ENCODE assay signal across 31 mouse cellular contexts in genomic region chrX:100508164-100508563, GRCm38 (mm10). TPM values are rescaled to one million over a fixed set of nuclear protein-coding genes. Genes with fewer than 3 reads are reported as not detected.
DNase-seq lines count a peak whose midpoint lies in the region; TF ChIP-seq lines count a peak whose summit lies in the region.
"Had no signal": no experiment of that assay in that cellular context is flagged by ENCODE, and none has a peak within 500 bp of the region (broad histone marks: within the 10 kb centered on the region; RNA-seq: fewer than 3 reads in every experiment).

No protein-coding gene starts in this region.

- TF ChIP-seq RAD21 in CH12.LX (IDR thresholded peaks at IDR 0.05; ENCODE audit: low read depth, low read length): no peak

- no peak for TF ChIP-seq POLR2A in kidney, adult 2 months (IDR thresholded peaks at IDR 0.05; ENCODE audit: low read depth, low read length)
- TF ChIP-seq POLR2A in CH12.LX (IDR thresholded peaks at IDR 0.05; ENCODE audit: low read depth, low read length): no peak

- H3K4me1 ChIP-seq in kidney, adult 2 months (ENCODE audit: control insufficient read depth, insufficient read depth, low read length): no peaks in the 10 kb centered on the region
- peaks cover 3 to 43% of the 10 kb centered on the region in 2 experiments; a peak in 3 of 4 replicates for H3K4me1 ChIP-seq in CH12.LX (ENCODE audit: control insufficient read depth in 1 of 2, insufficient read depth in 2 of 2)
- H3K4me1 ChIP-seq: hindbrain, embryonic 10.5 days; hindbrain, embryonic 13.5 days; intestine, embryonic 15.5 days had no signal

- in situ Hi-C loops in CH12.LX (cut with MboI; ENCODE audit: low pct_ligation_motif_present, low pct_unique_long_range_greater_than_20kb, low sequenced_read_pairs): no loop called here

- TF ChIP-seq EP300 in CH12.LX (IDR thresholded peaks at IDR 0.05; ENCODE audit: low read length): peak; percentile 69

- no peak overlapping the region for H3K4me2 ChIP-seq in CH12.LX (ENCODE audit: insufficient read depth, low read depth, poor library complexity, severe bottlenecking)
- H3K4me2 ChIP-seq: heart, embryonic 11.5 days; hindbrain, embryonic 13.5 days; intestine, embryonic 15.5 days had no signal

- no peak overlapping the region for H3K9ac ChIP-seq in CH12.LX (ENCODE audit: insufficient read depth, low read depth)
- H3K9ac ChIP-seq: forebrain, postnatal 0 days; hindbrain, embryonic 13.5 days; intestine, embryonic 15.5 days had no signal

- H3K27me3 ChIP-seq in kidney, adult 2 months (replicated peaks; ENCODE audit: control insufficient read depth, insufficient read depth, low read length): no peaks in the 10 kb centered on the region
- no peaks in the 10 kb centered on the region for H3K27me3 ChIP-seq in CH12.LX (replicated peaks)
- H3K27me3 ChIP-seq: hindbrain, embryonic 13.5 days; intestine, embryonic 15.5 days had no signal

- dilution Hi-C loops in CH12.LX (cut with MboI; ENCODE audit: extremely low pct_ligation_motif_present, extremely low pct_unique_long_range_greater_than_20kb, low sequenced_read_pairs): no loop called here

- WGBS in kidney, adult 2 months: 94% methylated on average over 4 of the region's 4 CpGs
- WGBS in macrophage (ENCODE audit: missing documents): 71% methylated on average over 3 of the region's 4 CpGs

- H3K79me2 ChIP-seq in CH12.LX (replicated peaks; ENCODE audit: control insufficient read depth, extremely low read depth, insufficient read depth, poor library complexity, severe bottlenecking) (no peaks in the 10 kb centered on the region), macrophage (ENCODE audit: inconsistent target) (no peaks in the 10 kb centered on the region)

- no peaks in the 10 kb centered on the region for H3K36me3 ChIP-seq in kidney, adult 2 months (ENCODE audit: control insufficient read depth, insufficient read depth, low read length)
- H3K36me3 ChIP-seq in CH12.LX (replicated peaks in 1 of 2; ENCODE audit: control insufficient read depth in 1 of 2, insufficient read depth in 1 of 2, low read length in 1 of 2) (peaks cover 5 to 29% of the 10 kb centered on the region in 2 experiments), macrophage (ENCODE audit: inconsistent target) (no peaks in the 10 kb centered on the region)
- H3K36me3 ChIP-seq: intestine, embryonic 15.5 days had no signal

- H3K9me3 ChIP-seq in CH12.LX (replicated peaks; ENCODE audit: low read length): no peaks in the 10 kb centered on the region
- H3K9me3 ChIP-seq: hindbrain, embryonic 10.5 days; hindbrain, embryonic 13.5 days; intestine, embryonic 15.5 days had no signal

- no peak overlapping the region for H3K27ac ChIP-seq in kidney, adult 2 months (ENCODE audit: insufficient read depth, low read depth, low read length)
- H3K27ac ChIP-seq in CH12.LX (ENCODE audit: insufficient read depth, low read depth) (no peak overlapping the region), macrophage (0 out of 2 replicates have a peak overlapping the region, but pooled peaks have one; percentile 10)
- H3K27ac ChIP-seq: heart, adult 2 months; hindbrain, embryonic 10.5 days; hindbrain, embryonic 13.5 days; intestine, embryonic 15.5 days had no signal

- DNase-seq in kidney, adult 2 months: peak; percentile 3
- no peak for DNase-seq in kidney, postnatal 14 days
- DNase-seq in CH12.LX (ENCODE audit: extremely low read depth): peak; percentile 69
- DNase-seq in cerebellum, adult 11-12 months: no peak
- DNase-seq in right cerebral cortex, postnatal 10 days (ENCODE audit: low spot score in 2 of 2): no peak
- no peak for DNase-seq in frontal cortex, postnatal 25 days (ENCODE audit: low spot score in 2 of 2)
- DNase-seq: adrenal gland, postnatal 10 days; adrenal gland, postnatal 36 days; cerebellum, adult 8-10 months; cerebellum, postnatal 10 days; cerebellum, postnatal 36 days; forebrain, postnatal 0 days; gastrocnemius, postnatal 25 days; heart, adult 2 months; heart, postnatal 36 days had no signal

- no peak overlapping the region for H3K4me3 ChIP-seq in kidney, adult 2 months (ENCODE audit: insufficient read depth, low read depth, low read length)
- no peak overlapping the region for H3K4me3 ChIP-seq in CH12.LX (replicated peaks in 1 of 3; ENCODE audit: low read depth in 2 of 3, low read length in 2 of 3, poor library complexity in 1 of 3)
- H3K4me3 ChIP-seq in macrophage (ENCODE audit: inconsistent target): no peak overlapping the region
- H3K4me3 ChIP-seq: heart, adult 2 months; hindbrain, embryonic 10.5 days; hindbrain, embryonic 13.5 days; intestine, embryonic 15.5 days had no signal

- no peak for TF ChIP-seq CTCF in kidney, adult 2 months (conservative IDR thresholded peaks at IDR 0.05; ENCODE audit: insufficient read depth, insufficient read length, low read depth, low read length)
- TF ChIP-seq CTCF in CH12.LX (conservative IDR thresholded peaks at IDR 0.05 in 1 of 2, IDR thresholded peaks at IDR 0.05 in 1 of 2; ENCODE audit: low read depth in 2 of 2, low read length in 2 of 2): no peak

TF ChIP-seq in CH12.LX, 34 proteins besides CTCF, POLR2A, EP300 and RAD21:
- TF ChIP-seq ZKSCAN1 (IDR thresholded peaks at IDR 0.05; ENCODE audit: borderline replicate concordance, low read depth, low read length) (no peak), KAT2A (IDR thresholded peaks at IDR 0.05; ENCODE audit: insufficient replicate concordance, low read length) (no peak), POLR2AphosphoS2 (IDR thresholded peaks at IDR 0.05; ENCODE audit: low read depth, low read length) (no peak), JUND (conservative IDR thresholded peaks at IDR 0.05; ENCODE audit: low read depth, low read length) (0 out of 2 replicates have a peak, but pooled peaks have one; percentile 26), ETS1 (conservative IDR thresholded peaks at IDR 0.05; ENCODE audit: low read depth, low read length) (peak; percentile 46; the same call in 1 of the 2 replicates), BHLHE40 (IDR thresholded peaks at IDR 0.05; ENCODE audit: low read depth, low read length) (0 out of 2 replicates have a peak, but pooled peaks have one; percentile 17), E2F4 (IDR thresholded peaks at IDR 0.05; ENCODE audit: insufficient replicate concordance, low read depth, low read length) (no peak), ELF1 (IDR thresholded peaks at IDR 0.05; ENCODE audit: low read depth, low read length) (no peak), UBTF (IDR thresholded peaks at IDR 0.05; ENCODE audit: low read depth, low read length) (no peak), ZC3H11A (IDR thresholded peaks at IDR 0.05; ENCODE audit: low read depth, low read length) (no peak), RCOR1 (conservative IDR thresholded peaks at IDR 0.05; ENCODE audit: low read depth, low read length) (no peak), IRF4 (IDR thresholded peaks at IDR 0.05; ENCODE audit: low read depth, low read length) (peak; percentile 86), MXI1 (IDR thresholded peaks at IDR 0.05; ENCODE audit: low read depth, low read length) (no peak), NELFE (IDR thresholded peaks at IDR 0.05; ENCODE audit: low read depth, low read length) (no peak), MAFK (IDR thresholded peaks at IDR 0.05; ENCODE audit: insufficient replicate concordance, low read length) (peak; percentile 41; the same call in 1 of the 2 replicates), MEF2A (IDR thresholded peaks at IDR 0.05; ENCODE audit: borderline replicate concordance, low read depth, low read length) (peak; percentile 62; the same call in 1 of the 2 replicates), SIN3A (IDR thresholded peaks at IDR 0.05; ENCODE audit: low read length) (no peak), USF2 (conservative IDR thresholded peaks at IDR 0.05; ENCODE audit: low read depth, low read length) (no peak), NRF1 (IDR thresholded peaks at IDR 0.05; ENCODE audit: low read depth, low read length) (no peak), SMC3 (IDR thresholded peaks at IDR 0.05; ENCODE audit: low read depth, low read length) (no peak), TCF12 (IDR thresholded peaks at IDR 0.05; ENCODE audit: low read depth, low read length) (no peak), CHD2 (IDR thresholded peaks at IDR 0.05; ENCODE audit: low read length) (no peak), JUN (IDR thresholded peaks at IDR 0.05; ENCODE audit: insufficient read depth, low read depth, low read length) (no peak)

RNA-seq across cellular contexts. Expression of gene Igbp1, which starts 14.1 kb away (rescaled TPM):
- 38.4 and 47.9 TPM in 2 replicates for polyA plus RNA-seq in kidney, adult 2 months (2012; rRNA removed)
- total RNA-seq in CH12.LX (2012; rRNA removed): 64.2 and 72.7 TPM in 2 replicates
- total RNA-seq in CH12.LX (2014; rRNA removed): 116 and 124 TPM in 2 replicates
- polyA plus RNA-seq in CH12.LX (2012; ENCODE audit: insufficient read length, low read depth): 92.6 and 95.0 TPM in 2 replicates
- total RNA-seq in macrophage (2018; cell fraction: chromatin; rRNA removed): 10 to 100 TPM; 23.4 to 84.0 (median 58.5) TPM
- 100 to 1,000 TPM in 13 of 26 experiments, 10 to 100 TPM in 13; 57.8 to 128 (median 99.0) TPM for total RNA-seq in macrophage (2018; cell fraction: cytosol; rRNA removed)
- total RNA-seq in macrophage (2018; cell fraction: nucleus; rRNA removed): 100 to 1,000 TPM in 3 of 26 experiments, 10 to 100 TPM in 23; 33.6 to 117 (median 75.2) TPM
- polyA plus RNA-seq in macrophage (2018): 64.1 to 104 TPM (median 92.4 TPM) in 3 replicates

RNA-seq across cellular contexts. Expression of gene Dgat2l6, which starts 16.5 kb away (rescaled TPM):
- polyA plus RNA-seq in kidney, adult 2 months (2012; rRNA removed): not detected in 2 replicates
- total RNA-seq in CH12.LX (2012; rRNA removed) (not detected in 2 replicates), CH12.LX (2014; rRNA removed) (0.07 TPM in 1 of 2 replicates, not detected in the other)
- polyA plus RNA-seq in CH12.LX (2012; ENCODE audit: insufficient read length, low read depth) (not detected in 2 replicates), macrophage (2018) (not detected in 3 replicates)
- under 1 TPM in 2 of 26 experiments, not detected in 24; 0.13 to 0.16 TPM for total RNA-seq in macrophage (2018; cell fraction: chromatin; rRNA removed)
- total RNA-seq in macrophage (2018; cell fraction: cytosol; rRNA removed): not detected
- under 1 TPM in 2 of 26 experiments, not detected in 24; 0.24 to 0.46 TPM for total RNA-seq in macrophage (2018; cell fraction: nucleus; rRNA removed)
- total RNA-seq: adrenal gland, postnatal 10 days; adrenal gland, postnatal 36 days; ES-E14; forebrain, postnatal 0 days; heart, adult 2 months; heart, postnatal 36 days had no signal
- polyA plus RNA-seq: activated CD4-positive, CD25-positive, alpha-beta regulatory T cell, adult 4 months; C2C12; CD4-positive, CD25-positive, alpha-beta regulatory T cell, adult 4 months; embryonic facial prominence, embryonic 11.5 days; embryonic facial prominence, embryonic 14.5 days; forebrain, embryonic 11.5 days; forebrain, embryonic 14.5 days; forebrain, postnatal 0 days; gonadal fat pad, adult 2 months; heart, adult 2 months; heart, embryonic 11.5 days; heart, embryonic 14.5 days; heart, postnatal 0 days; hindbrain, embryonic 10.5 days; intestine, embryonic 15.5 days had no signal

Comparison
In these comparisons a context has a peak if more than half of its experiments do, and no peak if none do; other contexts are left out.
1. DNase-seq: peak in kidney, adult 2 months (single experiment) and CH12.LX (single experiment); none in kidney, postnatal 14 days (single experiment), cerebellum, adult 11-12 months (single experiment), right cerebral cortex, postnatal 10 days (0 of 2) and frontal cortex, postnatal 25 days (0 of 2).